Mouse (Mus musculus): Measurements from ENCODE around the gene Foxk2.
"Not testable (repeated sequence)": the region's sequence is repeated elsewhere in the genome, so short reads cannot be mapped to it uniquely, and the experiment has no call there.

The Foxk2 gene

DNA sequence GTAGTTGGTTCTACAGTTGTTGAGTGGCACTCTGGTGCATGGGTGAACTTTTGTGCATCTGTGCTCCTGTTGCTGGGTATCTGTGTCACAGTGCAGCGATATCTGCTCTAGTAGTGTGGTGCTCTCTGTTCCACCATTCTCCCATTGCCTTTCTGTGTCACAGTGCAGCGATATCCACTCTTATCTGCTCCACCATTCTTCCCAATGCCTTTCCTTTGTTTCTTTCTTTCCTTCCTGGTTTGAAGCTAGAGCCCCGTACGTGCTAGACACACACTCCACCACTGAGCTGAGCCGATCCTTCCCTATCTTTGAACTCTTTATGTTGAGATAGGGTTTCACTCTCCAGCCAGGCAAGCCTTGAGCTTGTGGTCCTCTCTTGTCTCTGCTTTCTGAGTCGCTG, 23.1 kb downstream of the Foxk2 start:
- DNase-seq (ENCODE audit: low read depth): no peak

DNA sequence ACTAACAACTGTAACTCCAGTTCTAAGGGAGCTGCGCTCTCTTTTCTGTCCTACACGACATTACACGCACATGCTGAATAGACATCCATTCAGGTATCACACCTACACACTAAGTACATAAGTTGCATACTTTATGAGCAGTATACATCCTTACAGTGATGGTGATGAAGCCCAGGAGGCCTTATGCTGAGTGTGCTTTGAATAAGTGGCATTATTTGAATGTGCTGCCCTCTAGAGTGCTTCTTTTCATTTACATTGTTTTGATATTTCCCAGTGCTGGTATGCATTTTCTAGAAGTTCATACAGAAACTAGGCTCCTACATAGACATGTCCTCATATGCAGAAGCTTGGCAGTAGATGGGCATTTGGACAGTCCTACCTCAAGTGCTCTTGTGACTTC, 30.1 kb downstream of the Foxk2 start:
- peak; percentile 19 for DNase-seq (ENCODE audit: low read depth)

DNA sequence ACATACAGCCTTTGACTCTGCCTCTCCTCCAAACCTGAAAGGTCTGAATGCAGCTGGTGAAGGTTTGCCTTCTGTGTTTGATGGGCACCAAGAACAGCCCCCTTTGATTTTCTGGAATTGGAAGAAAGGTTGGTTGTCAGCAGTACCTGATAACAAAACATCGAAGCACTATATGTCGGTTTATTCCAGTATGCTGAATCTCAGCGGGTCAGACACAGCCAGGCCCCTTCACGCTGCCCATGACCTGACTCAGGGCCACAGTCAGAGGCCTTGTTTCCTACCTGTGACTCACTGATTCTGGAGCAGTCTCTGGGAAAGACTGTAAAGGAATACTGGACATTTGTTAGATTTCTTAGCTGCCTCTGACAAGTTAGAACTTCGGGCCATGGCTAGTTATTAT, 35.0 kb downstream of the Foxk2 start:
- no peak for DNase-seq (ENCODE audit: low read depth)

DNA sequence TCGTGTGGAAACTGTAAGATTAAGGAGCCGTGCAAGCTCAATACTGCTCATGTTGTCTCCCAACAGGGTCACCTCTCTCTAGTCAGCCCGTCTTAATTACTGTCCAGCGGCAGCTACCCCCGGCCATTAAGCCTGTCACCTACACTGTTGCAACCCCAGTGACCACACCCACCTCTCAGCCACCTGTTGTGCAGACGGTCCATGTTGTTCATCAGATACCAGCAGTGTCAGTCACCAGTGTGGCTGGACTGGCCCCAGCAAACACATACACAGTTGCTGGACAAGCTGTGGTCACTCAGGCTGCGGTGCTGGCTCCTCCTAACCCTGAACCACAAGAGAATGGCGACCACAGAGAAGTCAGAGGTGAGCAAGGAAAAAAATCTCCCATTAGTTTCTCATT, 38.7 kb downstream of the Foxk2 start:
- DNase-seq (ENCODE audit: low read depth): no peak

DNA sequence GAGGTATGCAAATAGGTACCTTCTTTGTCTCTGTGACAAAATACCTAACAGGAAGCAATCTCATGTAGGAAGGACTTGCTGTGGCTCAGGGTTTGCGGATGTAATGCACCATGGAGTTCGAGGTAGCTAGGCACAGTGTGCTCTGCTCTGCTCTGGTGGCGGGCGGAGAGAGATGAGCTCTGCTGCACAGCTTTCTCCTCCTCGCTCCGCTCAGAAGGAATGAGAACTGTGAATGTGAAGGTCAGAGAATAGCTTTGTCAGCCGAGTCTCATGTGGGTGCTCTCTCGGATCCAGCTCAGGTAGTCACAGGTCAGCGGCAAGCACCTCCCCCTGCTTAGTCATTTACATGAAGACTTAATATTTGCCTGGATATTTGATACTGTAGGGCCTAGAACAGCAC, 40.5 kb downstream of the Foxk2 start:
- DNase-seq (ENCODE audit: low read depth): no peak

DNA sequence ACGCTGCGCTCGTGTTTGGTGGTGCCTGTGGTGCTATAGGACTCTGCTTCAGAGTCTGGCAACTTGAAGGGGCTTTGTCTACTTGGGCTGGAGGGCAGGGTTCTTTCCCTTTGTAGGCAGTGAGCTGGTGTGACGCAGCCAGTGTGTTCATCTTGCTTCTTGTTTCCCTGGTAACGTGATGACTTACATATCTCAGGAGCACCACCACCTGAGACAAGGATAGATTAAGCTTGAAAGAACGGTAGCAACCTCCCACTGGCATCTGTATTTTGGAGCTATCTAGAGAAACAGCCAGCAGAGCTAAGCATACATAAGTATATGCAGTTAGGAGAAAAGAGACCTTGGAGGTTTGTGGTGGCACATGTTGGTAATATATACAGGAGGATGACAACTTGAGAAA, 45.6 kb downstream of the Foxk2 start:
- DNase-seq (ENCODE audit: low read depth): no peak

DNA sequence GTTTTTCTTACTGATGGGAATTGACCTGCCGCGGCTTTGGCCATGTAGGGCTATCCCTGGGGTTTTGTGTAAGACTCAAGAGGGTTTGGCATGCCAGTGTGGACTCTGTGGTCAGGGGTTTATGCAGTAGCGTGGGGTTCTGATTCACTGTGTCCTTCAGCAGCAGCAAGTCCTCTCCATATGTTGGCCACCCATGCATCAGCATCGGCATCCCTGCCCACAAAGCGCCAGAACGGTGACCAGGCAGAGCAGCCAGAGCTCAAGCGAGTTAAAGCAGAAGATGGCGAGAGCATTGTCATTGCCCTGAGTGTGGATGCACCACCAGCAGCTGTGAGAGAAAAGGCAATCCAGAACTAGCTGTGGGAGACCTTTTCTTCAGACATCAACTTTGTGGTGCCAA, 46.8 kb downstream of the Foxk2 start:
- DNase-seq (ENCODE audit: low read depth): no peak

DNA sequence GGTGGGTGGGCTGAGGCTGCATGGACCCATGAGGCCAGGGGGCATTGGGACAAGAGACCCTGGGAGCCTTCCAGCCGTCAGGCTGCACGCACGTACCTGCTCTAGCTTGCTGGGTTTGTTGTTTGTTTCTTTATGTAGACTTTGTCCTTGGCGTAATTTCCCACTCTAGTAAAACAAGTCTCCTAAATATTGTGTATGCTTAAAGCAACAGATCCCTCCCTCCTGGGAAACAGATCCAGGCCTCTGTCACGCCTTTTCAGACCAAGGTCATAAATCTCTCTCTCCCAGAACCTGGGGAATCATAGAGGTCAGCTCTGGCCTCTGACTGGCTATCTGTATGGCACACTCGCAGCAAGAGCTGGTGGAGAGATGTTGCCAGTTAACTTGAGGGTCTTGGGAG, 47.9 kb downstream of the Foxk2 start:
- not testable (repeated sequence) for DNase-seq (ENCODE audit: low read depth)

DNA sequence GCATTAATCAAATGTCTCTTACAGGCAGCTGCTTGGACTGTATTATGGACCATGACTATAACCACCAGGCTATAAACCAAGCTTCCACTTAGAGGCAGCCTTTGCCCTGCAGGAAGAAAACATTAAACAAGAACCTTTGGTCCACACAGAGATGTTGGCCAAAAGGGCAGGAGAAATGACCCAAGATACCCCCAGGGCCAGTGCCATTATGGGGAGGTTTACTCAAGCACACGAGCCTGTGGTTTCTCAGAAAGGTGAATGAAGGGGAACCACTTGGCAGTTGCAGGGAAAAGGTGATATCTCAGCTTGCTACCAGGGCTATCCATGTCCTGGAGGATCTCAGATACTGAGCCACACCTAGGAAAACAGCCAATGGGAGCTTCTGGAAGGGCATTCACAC, 66.2 kb downstream of the Foxk2 start:
- no peak for DNase-seq (ENCODE audit: low read depth)

DNA sequence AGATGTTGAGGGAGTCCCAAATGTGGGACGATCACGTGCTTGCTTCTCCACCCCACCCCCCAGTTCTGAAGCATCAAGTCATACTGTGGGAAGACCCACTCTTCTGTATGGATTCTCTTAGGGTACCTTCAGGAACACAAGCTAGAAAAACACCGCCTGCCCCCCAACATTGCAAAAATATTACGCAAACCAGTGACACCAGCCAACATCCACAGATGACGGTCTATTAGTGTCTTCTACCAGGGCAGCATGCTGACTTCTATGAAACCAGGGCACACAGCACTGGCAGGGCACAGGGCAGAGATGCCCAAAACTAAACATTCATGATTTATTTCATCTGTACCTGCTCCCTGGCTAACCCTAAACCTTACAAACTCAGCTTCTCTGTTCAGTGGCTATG, 66.9 kb downstream of the Foxk2 start:
- DNase-seq (ENCODE audit: low read depth): no peak

DNA sequence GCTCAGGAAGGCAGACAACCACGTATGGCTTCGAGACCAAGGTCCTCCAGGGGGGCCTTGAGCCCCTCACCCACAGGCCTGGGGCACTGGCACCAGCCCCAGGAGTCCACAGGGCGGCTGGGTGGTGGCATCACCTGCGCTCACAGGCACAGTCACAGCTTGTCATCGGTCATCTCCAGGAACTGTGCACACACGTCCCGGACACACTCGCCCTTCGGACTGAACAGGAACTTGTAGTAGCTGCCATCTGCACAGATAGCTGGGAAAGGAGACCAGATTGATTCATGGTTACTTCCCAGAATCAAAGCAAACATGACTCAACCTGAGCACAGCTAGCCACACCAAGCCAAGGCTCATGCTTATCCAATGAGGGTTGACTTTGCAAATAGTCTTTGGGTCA, 68.4 kb downstream of the Foxk2 start:
- DNase-seq (ENCODE audit: low read depth): no peak

DNA sequence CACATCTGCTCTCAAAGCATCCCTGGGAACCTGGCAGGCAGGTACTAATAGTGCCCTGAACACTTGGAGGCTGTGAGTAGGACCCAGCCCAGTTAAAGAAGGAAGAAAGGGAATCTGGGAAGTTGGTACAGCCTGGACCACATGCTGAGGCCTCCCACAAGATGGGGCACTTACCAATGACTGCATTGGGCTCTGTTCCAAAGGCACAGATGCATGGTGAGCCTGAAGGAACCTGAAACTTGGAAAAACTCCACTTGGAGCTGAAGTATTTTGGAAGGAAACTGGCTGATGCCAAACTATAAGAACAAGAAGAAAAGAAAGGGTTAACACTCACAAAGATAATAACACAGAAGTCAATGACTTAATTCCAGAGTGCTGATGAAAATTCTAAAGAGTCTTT, 68.8 kb downstream of the Foxk2 start:
- DNase-seq (ENCODE audit: low read depth): no peak

DNA sequence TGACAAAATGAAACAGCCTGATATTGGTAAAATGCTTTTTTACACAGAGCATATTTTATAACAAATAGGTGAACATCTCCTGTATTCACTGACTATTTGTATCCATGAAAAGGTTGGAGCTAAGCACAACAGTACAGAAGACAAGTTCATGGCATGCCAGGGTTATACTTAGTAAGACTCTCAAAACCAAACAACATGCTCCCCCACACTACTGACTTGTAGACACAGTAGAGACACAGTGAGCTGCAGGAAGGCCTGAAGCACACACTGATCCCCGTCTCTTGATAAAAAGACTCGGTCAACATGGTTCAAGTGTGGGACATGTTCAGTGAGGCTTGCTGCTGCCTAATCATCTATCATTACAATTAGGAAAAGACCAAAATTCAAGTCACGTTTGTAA, 71.9 kb downstream of the Foxk2 start:
- no peak for DNase-seq (ENCODE audit: low read depth)

DNA sequence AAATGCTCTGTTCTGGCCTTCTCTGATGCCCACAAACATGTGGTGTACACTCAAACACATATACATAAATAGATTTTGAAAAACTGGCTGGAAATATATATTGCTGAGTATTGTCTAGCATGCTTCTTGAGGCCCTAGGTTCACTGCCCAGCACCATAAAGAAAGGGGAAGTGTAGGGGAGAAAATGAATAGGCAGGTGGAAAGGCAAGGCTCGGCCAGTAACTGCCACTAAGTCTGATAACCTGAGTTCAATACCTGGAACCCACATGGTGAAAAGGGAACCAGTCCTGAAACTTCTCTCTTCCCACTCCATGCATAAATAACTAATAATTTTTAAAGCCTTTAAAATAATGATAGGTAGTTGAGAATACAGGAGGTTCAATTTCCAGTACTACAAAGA, 79.9 kb downstream of the Foxk2 start:
- DNase-seq (ENCODE audit: low read depth): no peak

DNA sequence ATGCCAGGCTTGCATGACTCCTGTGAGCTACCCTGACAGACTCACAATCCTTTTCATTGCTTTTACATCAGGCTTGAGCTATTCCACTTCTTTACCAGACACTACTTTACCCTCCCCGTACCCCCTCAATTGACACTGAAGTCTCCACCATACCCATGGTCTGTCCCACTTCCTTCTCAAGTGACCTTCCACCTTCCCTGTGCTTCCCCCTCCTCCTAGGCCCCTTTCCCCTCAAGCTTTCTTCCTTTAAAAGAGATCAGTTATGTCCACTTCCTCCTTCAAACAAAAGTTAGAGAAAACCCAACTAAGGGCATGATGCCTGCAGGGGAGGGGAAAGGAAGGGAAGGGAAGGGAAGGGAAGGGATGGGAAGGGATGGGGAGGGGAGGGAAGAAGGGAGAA, 80.5 kb downstream of the Foxk2 start:
- DNase-seq (ENCODE audit: low read depth): no peak

DNA sequence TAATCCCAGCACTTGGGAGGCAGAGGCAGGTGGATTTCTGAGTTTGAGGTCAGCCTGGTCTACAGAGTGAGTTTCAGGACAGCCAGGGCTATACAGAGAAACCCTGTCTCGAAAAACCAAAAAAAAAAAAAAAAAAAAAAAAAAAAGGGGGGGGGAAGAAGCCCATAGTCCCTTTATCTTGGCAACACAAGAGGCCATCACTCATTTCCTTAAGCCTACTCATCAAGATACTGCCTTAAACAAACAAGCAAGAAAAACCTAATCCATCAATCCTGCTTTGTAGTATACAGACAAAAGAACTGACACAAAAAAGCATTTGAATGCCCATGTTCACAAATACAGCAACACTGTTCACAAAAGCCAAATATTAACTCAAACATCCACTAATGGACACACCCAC, 82.6 kb downstream of the Foxk2 start:
- not testable (repeated sequence) for DNase-seq (ENCODE audit: low read depth)

DNA sequence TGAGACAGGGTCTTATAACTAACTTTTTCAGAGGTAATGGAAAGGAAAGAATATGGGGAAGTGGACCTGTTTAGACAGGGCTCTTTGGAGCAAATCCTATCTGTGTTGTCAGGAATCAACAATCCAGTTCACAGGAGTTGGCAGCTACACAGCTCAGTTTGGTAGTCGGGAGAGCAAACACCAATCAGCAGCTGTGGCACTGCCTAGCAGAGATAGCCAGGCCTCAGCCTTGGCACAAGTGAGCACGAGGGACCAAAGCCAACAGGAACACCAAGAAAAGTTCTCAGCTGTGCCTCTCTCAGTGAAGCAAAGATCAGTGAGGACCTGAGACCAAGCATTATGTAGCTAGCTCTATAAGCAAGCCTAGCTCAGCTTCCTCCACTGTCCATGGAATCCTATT, 87.2 kb downstream of the Foxk2 start:
- no peak for DNase-seq (ENCODE audit: low read depth)

DNA sequence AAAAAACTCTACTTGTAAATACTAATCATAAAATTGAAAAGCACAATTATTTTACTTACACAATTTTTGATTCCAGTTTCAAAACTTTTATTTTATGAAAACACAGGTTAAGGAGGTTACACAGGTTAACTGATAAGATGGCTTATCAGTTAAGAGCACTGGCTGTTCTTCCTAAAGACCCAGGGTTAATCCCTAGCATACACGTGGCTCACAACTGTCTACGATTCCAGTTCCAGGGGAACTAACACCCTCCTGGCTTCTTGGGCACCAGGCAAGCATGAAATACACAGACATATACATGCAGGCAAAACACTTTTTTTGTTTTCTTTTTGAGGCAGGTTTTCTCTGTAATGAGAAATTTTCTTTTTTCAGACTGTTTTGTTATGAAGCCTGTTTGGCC, 88.4 kb downstream of the Foxk2 start:
- DNase-seq (ENCODE audit: low read depth): no peak

DNA sequence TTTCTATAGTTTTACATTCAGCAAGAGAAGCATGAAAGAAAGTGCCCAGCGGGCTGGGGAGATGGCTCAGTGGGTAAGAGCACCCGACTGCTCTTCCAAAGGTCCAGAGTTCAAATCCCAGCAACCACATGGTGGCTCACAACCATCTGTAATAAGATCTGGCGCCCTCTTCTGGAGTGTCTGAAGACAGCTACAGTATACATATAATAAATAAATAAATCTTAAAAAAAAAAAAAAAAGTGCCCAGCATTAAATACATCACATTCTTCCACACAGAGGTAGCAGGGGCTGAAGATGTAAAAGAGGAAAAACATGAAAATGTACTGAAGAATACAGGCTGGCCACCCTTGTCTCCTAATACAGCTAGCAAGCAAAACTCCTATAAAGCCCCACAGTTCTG, 88.9 kb downstream of the Foxk2 start:
- DNase-seq (ENCODE audit: low read depth): not testable (repeated sequence)

DNA sequence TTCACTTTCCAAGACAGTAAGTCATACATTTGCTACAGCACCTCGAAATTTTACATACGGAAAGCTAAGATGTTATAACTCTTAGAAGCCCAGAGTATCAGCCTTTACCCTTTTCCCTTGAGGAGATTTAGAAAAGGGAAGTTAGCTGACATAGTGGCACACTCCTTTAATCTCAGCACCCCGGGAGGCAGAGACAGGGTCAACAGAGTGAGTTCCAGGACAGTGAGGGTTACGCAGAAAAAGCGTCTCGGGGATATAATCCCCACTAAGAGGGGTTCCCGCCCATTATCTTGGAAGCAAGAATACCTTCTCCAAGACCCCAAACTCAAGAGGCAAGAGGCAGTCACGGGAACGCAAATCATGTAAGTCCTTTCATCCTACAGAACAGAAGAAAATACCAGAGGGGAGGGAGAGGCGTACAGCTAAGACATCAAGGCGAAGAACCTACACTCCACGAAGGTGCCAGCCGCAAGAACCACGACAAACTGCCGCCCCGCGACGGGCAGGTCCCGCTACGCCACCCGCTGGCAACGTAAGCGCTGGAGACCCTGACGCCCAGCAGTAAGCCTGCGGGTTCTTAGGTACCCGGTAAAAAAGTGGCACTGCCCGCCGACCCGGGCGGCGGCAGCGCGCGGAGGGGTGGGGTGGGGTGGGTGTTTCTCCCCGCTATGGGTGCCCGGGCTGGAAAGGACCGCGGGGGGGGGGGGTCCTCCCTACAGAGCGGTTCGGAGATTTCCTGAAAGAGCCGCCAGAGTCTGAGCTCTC, 93.7 kb downstream of the Foxk2 start:
- peak; percentile 81 for DNase-seq (ENCODE audit: low read depth)

DNA sequence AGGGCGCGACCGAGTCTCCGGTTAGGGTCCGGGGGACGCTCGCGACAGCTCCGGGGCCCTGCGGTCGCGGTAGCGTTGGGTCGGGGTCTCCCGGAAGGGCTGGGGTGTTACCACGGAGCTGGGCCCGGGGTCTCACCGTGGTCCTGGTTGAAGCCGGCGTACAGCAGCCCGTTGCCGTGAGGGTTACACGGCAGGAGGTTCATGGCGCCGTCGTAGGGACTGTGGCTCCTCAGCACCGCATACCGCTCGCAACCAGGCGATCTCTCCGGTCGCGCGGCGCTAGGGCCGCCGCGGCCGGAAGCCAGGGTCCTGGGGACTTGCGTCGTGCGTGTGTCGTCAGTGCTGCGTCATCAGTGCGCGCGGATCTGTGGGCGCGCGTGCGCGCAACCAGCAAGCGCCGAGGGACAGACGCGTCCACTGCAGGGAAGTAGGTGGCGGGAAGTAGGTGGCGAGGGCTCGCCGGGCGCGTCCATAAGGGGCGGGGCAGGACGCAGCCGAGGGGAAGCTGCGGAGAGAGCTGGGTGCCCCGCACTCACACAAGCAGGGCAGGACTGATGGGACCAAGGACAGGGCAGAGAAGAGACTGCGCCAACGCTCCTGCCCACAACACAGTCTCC, 94.4 kb downstream of the Foxk2 start, which contains the start of gene Wdr45b:
Gene Wdr45b (minus strand): TSS at position 355 of the 617 bp plus-strand sequence.
- DNase-seq (ENCODE audit: low read depth): peak; percentile 98

Measured in naive thymus-derived CD4-positive, alpha-beta T cell, adult 2 months (primary cell).